Mouse (Mus musculus): ENCODE data around the gene Pam16. TPM values are rescaled to one million over a fixed set of nuclear protein-coding genes. Genes with fewer than 3 reads are reported as not detected.
A peak's percentile ranks its signal among the peaks of the same experiment; 100 is the strongest.

Pam16 gene
- polyA plus RNA-seq, 1 experiment = 132 TPM

DNA sequence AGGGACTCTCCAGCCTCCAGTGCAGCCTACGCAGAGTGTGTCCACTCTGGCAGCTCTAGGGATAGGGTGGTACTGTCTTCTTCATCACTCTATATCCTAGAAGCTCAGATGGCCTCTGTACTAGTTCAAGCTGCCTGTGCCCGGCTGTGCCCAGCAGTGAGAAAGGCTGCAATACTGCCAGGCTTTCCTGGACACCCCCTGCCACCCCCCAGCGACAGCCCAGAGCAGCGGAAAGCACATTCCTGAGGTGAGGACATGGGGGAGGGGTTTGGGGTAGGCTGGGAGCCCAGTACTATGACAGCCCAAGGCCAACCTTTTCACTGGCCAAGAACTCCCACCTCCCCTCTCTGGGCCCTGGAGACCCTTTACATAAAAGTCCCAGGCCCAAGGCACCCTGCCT is 11.0 kb upstream of the Pam16 start:
- no peak for TF ChIP-seq POLR2A (IDR thresholded peaks at IDR 0.05; ENCODE audit: borderline replicate concordance, insufficient read depth, low read length)
- no peak for TF ChIP-seq CTCF (IDR thresholded peaks at IDR 0.05; ENCODE audit: borderline replicate concordance, insufficient read depth, low read depth, low read length)
- WGBS = 59% methylated on average over 4 of the region's 4 CpGs
- Histone ChIP-seq H3K27ac (ENCODE audit: insufficient read depth, low read length) (no peak overlapping the region), H3K4me1 (ENCODE audit: control insufficient read depth, insufficient read depth, low read length) (no peaks in the 10 kb centered on the region), H3K4me3 (replicated peaks; ENCODE audit: insufficient read depth, low read depth, low read length) (no peak overlapping the region), H3K27me3 (ENCODE audit: control insufficient read depth, insufficient read depth, low read length) (no peaks in the 10 kb centered on the region)
- DNase-seq = no peak

DNA sequence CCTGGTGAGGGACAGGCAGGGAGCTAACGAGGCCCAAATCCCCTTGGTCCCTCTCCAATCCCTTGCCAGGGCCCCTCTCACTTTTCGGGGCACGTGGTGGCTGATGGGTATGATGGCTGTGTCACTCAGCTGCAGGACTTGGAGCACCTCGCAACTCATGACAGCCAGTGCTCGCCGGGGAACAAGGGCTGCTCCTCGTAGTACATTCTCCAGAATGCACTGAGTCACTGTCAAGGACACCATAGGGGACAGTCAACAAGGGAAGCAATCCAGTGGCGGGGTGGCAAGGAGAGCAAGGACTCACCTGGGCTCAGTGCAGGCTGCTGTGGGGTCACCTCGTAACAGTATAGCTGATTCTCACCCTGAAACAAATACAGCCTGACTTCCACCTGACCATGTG is 9.9 kb upstream of the Pam16 start:
- WGBS = 78% methylated on average over 9 of the region's 9 CpGs
- DNase-seq = no peak
- TF ChIP-seq POLR2A (IDR thresholded peaks at IDR 0.05; ENCODE audit: borderline replicate concordance, insufficient read depth, low read length) (no peak), CTCF (IDR thresholded peaks at IDR 0.05; ENCODE audit: borderline replicate concordance, insufficient read depth, low read depth, low read length) (no peak)
- H3K27me3 ChIP-seq (ENCODE audit: control insufficient read depth, insufficient read depth, low read length) = no peaks in the 10 kb centered on the region
- H3K4me3 ChIP-seq (replicated peaks; ENCODE audit: insufficient read depth, low read depth, low read length) = no peak overlapping the region
- H3K27ac ChIP-seq (ENCODE audit: insufficient read depth, low read length) = no peak overlapping the region
- no peaks in the 10 kb centered on the region; the same call in 1 of the 2 replicates for H3K4me1 ChIP-seq (ENCODE audit: control insufficient read depth, insufficient read depth, low read length)

GRCm38 (mm10) chr16:4633661-4634060 is 8.9 kb upstream of the Pam16 start:
- Histone ChIP-seq H3K4me3 (replicated peaks; ENCODE audit: insufficient read depth, low read depth, low read length) (no peak overlapping the region), H3K4me1 (ENCODE audit: control insufficient read depth, insufficient read depth, low read length) (no peaks in the 10 kb centered on the region; the same call in 1 of the 2 replicates), H3K27ac (ENCODE audit: insufficient read depth, low read length) (no peak overlapping the region), H3K27me3 (ENCODE audit: control insufficient read depth, insufficient read depth, low read length) (no peaks in the 10 kb centered on the region)
- no peak for DNase-seq
- WGBS = 90% methylated on average over 3 of the region's 3 CpGs
- TF ChIP-seq CTCF (IDR thresholded peaks at IDR 0.05; ENCODE audit: borderline replicate concordance, insufficient read depth, low read depth, low read length) = no peak

DNA sequence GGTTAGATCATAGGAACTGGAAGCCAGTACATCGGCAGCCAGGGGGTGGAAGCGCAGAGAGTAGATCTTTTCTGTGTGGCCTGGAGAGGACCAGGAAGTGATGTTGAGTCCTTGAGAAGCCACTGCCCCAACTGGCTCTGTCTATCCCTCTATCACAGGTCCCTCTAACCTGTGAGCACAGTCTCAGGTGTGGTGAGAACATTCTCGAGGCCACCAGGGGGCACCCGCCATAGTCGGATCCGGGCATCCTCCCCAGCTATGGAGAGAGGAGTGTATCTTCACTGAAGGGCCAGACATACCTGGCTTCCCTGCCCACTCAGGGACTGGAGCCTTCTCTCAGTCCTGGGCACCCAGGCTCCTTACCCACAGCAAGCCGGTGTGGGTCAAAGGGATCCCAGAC is 7.3 kb upstream of the Pam16 start:
- TF ChIP-seq POLR2A (IDR thresholded peaks at IDR 0.05; ENCODE audit: borderline replicate concordance, insufficient read depth, low read length) (no peak), CTCF (IDR thresholded peaks at IDR 0.05; ENCODE audit: borderline replicate concordance, insufficient read depth, low read depth, low read length) (peak; percentile 54; the same call in 1 of the 2 replicates)
- no peaks in the 10 kb centered on the region for H3K27me3 ChIP-seq (ENCODE audit: control insufficient read depth, insufficient read depth, low read length)
- no peaks in the 10 kb centered on the region; the same call in 1 of the 2 replicates for H3K4me1 ChIP-seq (ENCODE audit: control insufficient read depth, insufficient read depth, low read length)
- 54% methylated on average over 7 of the region's 7 CpGs for WGBS
- H3K4me3 ChIP-seq (replicated peaks; ENCODE audit: insufficient read depth, low read depth, low read length) = no peak overlapping the region
- peak in 1 of 2 experiments; percentile 48 for DNase-seq
- H3K27ac ChIP-seq (ENCODE audit: insufficient read depth, low read length) = no peak overlapping the region

DNA sequence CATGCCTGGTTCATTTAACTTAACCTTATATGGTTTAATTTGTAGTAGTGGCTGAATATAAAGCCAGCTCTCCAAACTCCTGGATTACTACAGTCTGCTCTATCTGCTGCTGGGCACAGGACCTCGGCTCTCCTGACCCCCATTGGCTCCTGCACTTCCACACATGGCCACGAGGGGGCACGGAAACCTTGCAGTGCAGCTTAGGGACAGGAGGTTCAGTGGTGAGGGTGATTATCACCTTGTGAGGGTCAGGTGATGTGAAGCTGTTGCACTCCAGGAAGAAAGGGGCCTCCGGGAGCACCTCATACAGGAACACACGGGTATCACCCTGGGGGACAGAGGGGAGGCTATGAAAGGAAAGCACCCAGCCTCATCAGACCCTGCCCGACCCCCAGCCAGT is 5.2 kb upstream of the Pam16 start:
- peak; percentile 70 to 88 for DNase-seq
- WGBS = 24% methylated on average over 6 of the region's 6 CpGs
- TF ChIP-seq CTCF (IDR thresholded peaks at IDR 0.05; ENCODE audit: borderline replicate concordance, insufficient read depth, low read depth, low read length) = peak; percentile 98
- no peak for TF ChIP-seq POLR2A (IDR thresholded peaks at IDR 0.05; ENCODE audit: borderline replicate concordance, insufficient read depth, low read length)

GRCm38 (mm10) chr16:4628898-4629419 is 4.2 kb upstream of the Pam16 start:
- H3K27me3 ChIP-seq (ENCODE audit: control insufficient read depth, insufficient read depth, low read length) = no peaks in the 10 kb centered on the region
- H3K27ac ChIP-seq (ENCODE audit: insufficient read depth, low read length) = no peak overlapping the region
- no peaks in the 10 kb centered on the region; the same call in 1 of the 2 replicates for H3K4me1 ChIP-seq (ENCODE audit: control insufficient read depth, insufficient read depth, low read length)
- no peak for DNase-seq
- 93% methylated on average over 9 of the region's 9 CpGs for WGBS
- H3K4me3 ChIP-seq (replicated peaks; ENCODE audit: insufficient read depth, low read depth, low read length) = no peak overlapping the region
- TF ChIP-seq POLR2A (IDR thresholded peaks at IDR 0.05; ENCODE audit: borderline replicate concordance, insufficient read depth, low read length) (no peak), CTCF (IDR thresholded peaks at IDR 0.05; ENCODE audit: borderline replicate concordance, insufficient read depth, low read depth, low read length) (no peak)

More for the DNA sequence above, 5.2 kb upstream of the Pam16 start:
- no peaks in the 10 kb centered on the region for H3K27me3 ChIP-seq (ENCODE audit: control insufficient read depth, insufficient read depth, low read length)
- H3K4me1 ChIP-seq (ENCODE audit: control insufficient read depth, insufficient read depth, low read length) = no peaks in the 10 kb centered on the region; the same call in 1 of the 2 replicates
- no peak overlapping the region for H3K27ac ChIP-seq (ENCODE audit: insufficient read depth, low read length)
- no peak overlapping the region for H3K4me3 ChIP-seq (replicated peaks; ENCODE audit: insufficient read depth, low read depth, low read length)

DNA sequence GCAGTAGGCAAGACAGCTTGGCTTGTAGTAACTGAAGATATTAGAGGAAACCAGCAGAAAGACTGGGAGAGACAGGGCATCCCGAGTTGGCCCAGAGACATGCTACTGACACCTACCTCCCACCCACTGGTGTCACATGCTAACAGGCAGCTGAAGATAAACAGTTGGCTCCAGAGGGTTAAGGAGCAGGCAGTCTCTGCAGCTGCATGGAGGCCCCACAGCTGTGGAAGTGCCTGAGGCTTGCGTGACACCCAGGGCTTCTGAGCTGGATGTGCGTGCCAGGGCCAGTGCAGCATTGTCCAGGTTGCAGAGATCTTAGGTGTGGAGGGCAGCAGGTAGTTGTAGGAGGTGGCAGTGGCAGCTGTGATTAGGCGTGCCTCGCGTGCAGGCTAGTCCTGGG is 2.3 kb upstream of the Pam16 start:
- Histone ChIP-seq H3K27me3 (ENCODE audit: control insufficient read depth, insufficient read depth, low read length) (no peaks in the 10 kb centered on the region), H3K4me1 (ENCODE audit: control insufficient read depth, insufficient read depth, low read length) (peaks cover 6% of the 10 kb centered on the region), H3K27ac (ENCODE audit: insufficient read depth, low read length) (no peak overlapping the region), H3K4me3 (replicated peaks; ENCODE audit: insufficient read depth, low read depth, low read length) (no peak overlapping the region)
- no peak for DNase-seq
- 89% methylated on average over 6 of the region's 6 CpGs for WGBS
- TF ChIP-seq POLR2A (IDR thresholded peaks at IDR 0.05; ENCODE audit: borderline replicate concordance, insufficient read depth, low read length) (no peak), CTCF (IDR thresholded peaks at IDR 0.05; ENCODE audit: borderline replicate concordance, insufficient read depth, low read depth, low read length) (no peak)

- H3K27me3 ChIP-seq (ENCODE audit: control insufficient read depth, insufficient read depth, low read length) = no peaks in the 10 kb centered on the region
- H3K27ac ChIP-seq (ENCODE audit: insufficient read depth, low read length) = no peak overlapping the region
- TF ChIP-seq POLR2A (IDR thresholded peaks at IDR 0.05; ENCODE audit: borderline replicate concordance, insufficient read depth, low read length) (no peak), CTCF (IDR thresholded peaks at IDR 0.05; ENCODE audit: borderline replicate concordance, insufficient read depth, low read depth, low read length) (no peak)
- H3K4me1 ChIP-seq (ENCODE audit: control insufficient read depth, insufficient read depth, low read length) = peaks cover 9% of the 10 kb centered on the region
- DNase-seq = no peak
- WGBS = 6% methylated on average over 9 of the region's 9 CpGs
- peak overlapping the region; percentile 72 for H3K4me3 ChIP-seq (replicated peaks; ENCODE audit: insufficient read depth, low read depth, low read length)
Observed at GRCm38 (mm10) chr16:4624074-4624473, 714 bp downstream of the Pam16 start.

Data from cerebellum, adult 2 months (tissue).